Mouse (Mus musculus): Measurements from ENCODE around the gene Cplx3. TPM values are rescaled to one million over a fixed set of nuclear protein-coding genes. Genes with fewer than 3 reads are reported as not detected.

Cplx3 gene
- total and polyA plus RNA-seq, 3 experiments, result not detected

- H3K4me1 ChIP-seq (ENCODE audit: control insufficient read depth in 1 of 2, insufficient read depth in 2 of 2, low read length in 2 of 2), result 0 out of 4 replicates have a peak, but pooled peaks cover 0 to 3% of the 10 kb centered on the region in 2 experiments
- no peak overlapping the region for H3K27ac ChIP-seq (ENCODE audit: control insufficient read depth, low read depth, low read length)
- TF ChIP-seq MAZ (IDR thresholded peaks at IDR 0.05; ENCODE audit: low read depth, low read length), result no peak
- no peak for TF ChIP-seq TCF12 (IDR thresholded peaks at IDR 0.05; ENCODE audit: low read depth, low read length)
- no peak for TF ChIP-seq UBTF (IDR thresholded peaks at IDR 0.05; ENCODE audit: borderline replicate concordance, insufficient read depth, low read depth, low read length)
- no peak for TF ChIP-seq ZNF384 (IDR thresholded peaks at IDR 0.05; ENCODE audit: low read depth, low read length)
- TF ChIP-seq NRF1 (IDR thresholded peaks at IDR 0.05; ENCODE audit: insufficient read depth, low read depth, low read length, poor library complexity, severe bottlenecking), result no peak
- TF ChIP-seq MYB (IDR thresholded peaks at IDR 0.05; ENCODE audit: low read depth, low read length), result no peak
- no peak for TF ChIP-seq TBP (IDR thresholded peaks at IDR 0.05; ENCODE audit: low read depth, low read length)
- no peak for TF ChIP-seq RAD21 (IDR thresholded peaks at IDR 0.05; ENCODE audit: low read depth, low read length)
- no peak for TF ChIP-seq GABPA (IDR thresholded peaks at IDR 0.05; ENCODE audit: low read depth, low read length)
- no peak for TF ChIP-seq USF2 (IDR thresholded peaks at IDR 0.05; ENCODE audit: borderline replicate concordance in 1 of 2, insufficient read depth in 1 of 2, low read depth in 1 of 2, low read length in 2 of 2)
- no peak for TF ChIP-seq GATA1 (IDR thresholded peaks at IDR 0.05; ENCODE audit: low read depth, low read length)
- no peak for TF ChIP-seq ZMIZ1 (IDR thresholded peaks at IDR 0.05; ENCODE audit: low read depth, low read length)
- TF ChIP-seq MYC (IDR thresholded peaks at IDR 0.05; ENCODE audit: low read depth, low read length), result no peak
- peaks cover 6% of the 10 kb centered on the region for H3K79me2 ChIP-seq (ENCODE audit: control insufficient read depth, insufficient read depth, low read length, poor library complexity)
- no peak overlapping the region for H3K9ac ChIP-seq (ENCODE audit: control insufficient read depth, low read depth, low read length, poor library complexity, severe bottlenecking)
- H3K27me3 ChIP-seq (ENCODE audit: control insufficient read depth in 1 of 2, insufficient read depth in 2 of 2, low read length in 2 of 2), result no peaks in the 10 kb centered on the region
- H3K4me3 ChIP-seq (ENCODE audit: control insufficient read depth in 1 of 2, insufficient read depth in 1 of 2, low read depth in 2 of 2, low read length in 2 of 2), result no peak overlapping the region
- DNase-seq (ENCODE audit: low read depth, low spot score), result no peak
- H3K9me3 ChIP-seq (replicated peaks; ENCODE audit: insufficient read depth, low read length), result no peaks in the 10 kb centered on the region
- peaks cover 0 to 6% of the 10 kb centered on the region in 2 experiments; a peak in 1 of 4 replicates for H3K36me3 ChIP-seq (ENCODE audit: control insufficient read depth in 1 of 2, insufficient read depth in 2 of 2, low read length in 2 of 2)
These were observed 21.8 kb upstream of the Cplx3 start for GRCm38 (mm10) chr9:57627892-57628291.

DNA sequence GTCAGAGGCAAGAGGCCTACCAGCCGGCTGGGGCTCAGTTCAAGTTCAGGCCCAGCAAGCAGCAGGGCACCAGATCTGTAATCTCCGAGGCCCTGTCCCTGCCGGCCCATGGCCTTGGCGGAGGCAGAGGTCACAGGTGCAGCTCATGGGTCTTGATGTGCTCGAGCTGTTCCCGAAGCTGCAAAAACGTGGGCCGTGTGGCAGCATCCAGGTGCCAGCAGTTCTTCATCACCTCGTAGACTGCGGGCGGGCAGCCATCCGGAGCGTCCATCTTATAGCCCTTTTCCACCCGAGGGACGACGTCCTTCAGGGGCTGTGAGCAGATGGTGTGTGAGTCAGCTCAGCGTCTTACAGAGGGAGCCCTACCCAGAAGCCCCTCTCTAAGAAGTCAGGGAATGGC is 21.1 kb upstream of the Cplx3 start:
- Histone ChIP-seq H3K36me3 (ENCODE audit: control insufficient read depth in 1 of 2, insufficient read depth in 2 of 2, low read length in 2 of 2) (peaks cover 0 to 6% of the 10 kb centered on the region in 2 experiments; a peak in 1 of 4 replicates), H3K27me3 (ENCODE audit: control insufficient read depth in 1 of 2, insufficient read depth in 2 of 2, low read length in 2 of 2) (no peaks in the 10 kb centered on the region), H3K4me3 (ENCODE audit: control insufficient read depth in 1 of 2, insufficient read depth in 1 of 2, low read depth in 2 of 2, low read length in 2 of 2) (no peak overlapping the region), H3K9me3 (replicated peaks; ENCODE audit: insufficient read depth, low read length) (no peaks in the 10 kb centered on the region), H3K79me2 (ENCODE audit: control insufficient read depth, insufficient read depth, low read length, poor library complexity) (peaks cover 5% of the 10 kb centered on the region; the same call in 1 of the 2 replicates), H3K4me1 (ENCODE audit: control insufficient read depth in 1 of 2, insufficient read depth in 2 of 2, low read length in 2 of 2) (0 out of 4 replicates have a peak, but pooled peaks cover 0 to 3% of the 10 kb centered on the region in 2 experiments), H3K27ac (ENCODE audit: control insufficient read depth, low read depth, low read length) (no peak overlapping the region), H3K9ac (ENCODE audit: control insufficient read depth, low read depth, low read length, poor library complexity, severe bottlenecking) (no peak overlapping the region)
- DNase-seq (ENCODE audit: low read depth, low spot score), result no peak
- TF ChIP-seq CHD1 (IDR thresholded peaks at IDR 0.05; ENCODE audit: low read depth, low read length) (no peak), ZMIZ1 (IDR thresholded peaks at IDR 0.05; ENCODE audit: low read depth, low read length) (no peak), SIN3A (IDR thresholded peaks at IDR 0.05; ENCODE audit: low read length) (no peak), MEF2A (IDR thresholded peaks at IDR 0.05; ENCODE audit: extremely low read depth, insufficient replicate concordance, low read depth, low read length, poor library complexity, severe bottlenecking) (no peak)
